Mouse (Mus musculus) kidney, postnatal 10 days (tissue): ENCODE results near the gene Cyp4f16.
A peak's percentile ranks its signal among the peaks of the same experiment; 100 is the strongest.
"Not testable (repeated sequence)": the region's sequence is repeated elsewhere in the genome, so short reads cannot be mapped to it uniquely, and the experiment has no call there.

ENCODE experiments used
- DNase-seq: peaks from one replicate; pipeline ENCODE4 v3.0.0; 2021; ENCODE audit warnings: mixed read lengths

The Cyp4f16 gene

GRCm38 (mm10) chr17:32536051-32536866 is at the start of gene Cyp4f16:
Gene Cyp4f16 (plus strand): TSS chr17:32536558.
- peak; percentile 96 for DNase-seq

DNA sequence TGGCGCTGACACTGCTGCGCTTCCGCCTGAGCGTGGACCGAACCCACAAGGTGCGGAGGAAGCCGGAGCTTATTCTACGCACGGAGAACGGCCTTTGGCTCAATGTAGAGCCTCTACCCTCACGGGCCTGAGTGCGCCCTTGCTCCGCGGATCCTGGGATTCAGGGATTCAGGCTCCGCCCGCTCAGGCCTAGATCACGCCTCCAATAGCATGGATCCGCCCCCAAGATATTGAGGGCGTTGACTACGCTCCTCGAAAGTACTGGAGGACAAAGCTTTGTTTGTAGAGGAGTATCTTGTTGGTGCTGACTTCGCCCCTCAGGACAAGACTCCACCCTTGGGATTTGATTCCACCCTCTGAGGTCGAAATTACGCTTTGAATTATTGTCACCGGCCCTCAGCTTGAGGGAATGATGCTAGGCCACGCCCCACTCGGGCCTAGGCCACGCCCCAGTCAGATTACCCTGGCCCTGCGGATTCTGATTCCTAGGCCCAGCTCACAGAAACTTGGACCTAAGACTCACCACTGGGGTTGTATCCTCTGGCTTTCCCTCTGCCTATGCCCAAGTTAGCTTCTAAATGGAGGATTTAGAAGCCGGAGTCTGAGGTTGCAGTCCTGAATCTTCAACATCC is 43.9 kb upstream of the Cyp4f16 start:
- peak; percentile 56 for DNase-seq

DNA sequence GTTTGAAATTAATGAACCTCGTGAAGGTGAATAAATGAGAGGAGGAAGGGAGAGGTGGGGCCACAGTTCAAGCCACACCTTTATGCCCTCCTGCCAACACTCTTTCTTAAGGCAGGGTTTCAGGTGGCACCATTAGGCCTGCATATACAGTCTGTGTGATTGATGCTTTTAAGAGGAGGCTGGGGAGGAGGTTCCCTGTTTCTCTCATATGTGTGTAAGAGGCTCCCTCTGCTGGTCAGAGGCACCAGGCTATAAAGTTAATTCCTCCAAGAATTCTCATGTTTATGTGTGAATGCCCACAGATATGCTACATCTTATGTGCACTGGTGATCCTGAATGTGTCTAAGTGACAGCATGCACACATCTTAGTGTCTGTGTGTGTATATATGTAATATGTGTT is 41.8 kb upstream of the Cyp4f16 start:
- DNase-seq = peak; percentile 84

DNA sequence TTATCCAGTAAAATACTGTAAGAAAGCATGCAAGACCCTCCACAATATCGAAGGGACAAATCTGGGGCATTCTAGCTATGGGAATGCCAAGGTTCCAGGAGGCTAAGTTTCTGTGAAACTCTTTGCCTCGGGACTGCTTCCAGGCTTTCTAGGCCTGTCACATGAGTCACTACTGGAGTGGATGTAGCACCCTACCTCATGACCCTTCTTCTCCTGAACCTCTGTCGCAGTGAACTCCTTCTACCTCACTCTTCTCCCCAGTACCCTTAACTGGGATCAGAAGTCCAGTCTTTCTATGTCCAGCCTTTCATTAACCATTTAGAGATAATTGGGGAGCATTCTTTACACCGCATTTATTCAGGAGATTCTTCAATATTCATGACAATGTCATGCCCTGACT is 35.8 kb upstream of the Cyp4f16 start:
- DNase-seq = not testable (repeated sequence)

DNA sequence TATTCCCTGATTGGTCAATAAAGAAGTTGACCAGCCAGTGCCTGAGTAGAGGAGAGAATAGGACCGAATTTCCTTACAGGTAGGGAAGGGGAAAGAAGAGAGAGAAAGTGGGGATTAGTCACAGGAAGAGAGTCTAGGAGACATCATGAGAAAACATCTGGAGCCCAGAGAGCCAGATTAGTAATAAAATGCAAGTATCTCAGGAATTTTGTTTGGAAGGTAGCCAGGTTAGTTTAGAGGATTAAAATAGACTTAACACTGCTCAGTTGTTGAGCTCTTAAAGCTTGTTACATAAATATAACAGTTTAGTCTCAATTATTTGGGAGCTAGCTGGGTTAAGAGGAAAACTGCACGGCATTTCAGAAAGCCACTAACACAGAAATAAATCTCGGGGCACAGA is 35.3 kb upstream of the Cyp4f16 start:
- DNase-seq = no peak

DNA sequence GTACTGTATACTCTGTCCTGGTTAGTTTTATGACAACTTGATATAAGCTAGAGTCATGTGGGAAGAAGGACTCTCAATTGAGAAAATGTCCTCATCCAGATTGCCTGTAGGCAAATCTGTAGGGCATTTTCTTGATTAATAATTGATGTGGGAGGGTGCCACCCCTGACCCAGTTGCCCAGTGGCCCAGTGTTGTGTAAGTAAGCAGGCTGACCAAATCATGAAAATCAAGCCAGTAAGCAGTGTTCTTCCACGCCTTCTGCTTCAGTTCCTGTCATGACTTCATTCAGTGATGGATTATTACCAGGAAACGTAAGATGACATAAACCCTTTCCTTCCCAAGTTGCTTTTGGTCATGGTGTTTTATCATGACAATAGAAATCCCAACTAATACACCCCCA is 33.2 kb upstream of the Cyp4f16 start:
- no peak for DNase-seq

DNA sequence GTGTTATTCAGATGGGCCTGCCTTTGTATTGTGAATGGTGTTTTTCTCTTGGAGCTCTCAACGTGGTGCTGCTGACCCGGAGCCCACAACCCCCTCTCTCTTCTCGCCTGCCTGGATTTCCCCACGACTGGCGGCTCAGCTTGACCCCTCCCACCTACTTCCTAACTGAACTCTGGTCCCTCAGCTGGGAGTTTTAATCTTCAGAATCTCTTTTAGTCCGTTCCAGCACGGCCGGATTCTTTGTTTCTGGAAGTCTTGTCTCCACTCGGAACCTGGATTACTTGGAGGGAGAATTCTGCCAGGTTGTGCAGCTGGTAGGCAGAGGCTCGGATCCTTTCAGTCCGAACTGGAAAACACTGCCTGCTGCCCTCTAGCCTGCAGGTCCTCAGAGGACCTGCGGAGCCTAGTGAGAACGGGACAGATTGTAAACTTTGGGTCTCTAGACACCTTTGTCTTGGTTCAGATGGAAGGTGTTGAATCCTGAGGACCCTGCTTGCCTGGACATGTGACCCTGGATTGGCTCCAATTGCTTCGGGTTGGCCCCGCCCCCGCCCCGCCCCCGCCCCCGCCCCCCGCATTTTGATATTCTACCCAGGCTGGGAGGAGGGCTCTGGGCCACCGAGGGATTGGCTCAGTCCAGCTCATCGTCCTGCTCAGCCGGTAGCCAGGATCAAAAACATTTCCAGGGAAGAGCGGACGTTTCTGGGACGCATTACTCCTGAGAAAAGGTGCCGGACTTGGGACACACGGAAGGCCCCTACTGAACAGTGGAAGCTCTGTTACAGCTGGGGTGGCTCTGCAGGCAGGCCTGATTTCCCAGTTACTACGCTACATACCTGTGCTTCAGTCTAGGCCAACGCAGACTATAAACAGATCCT is 30.3 kb upstream of the Cyp4f16 start, which contains the start of gene Cyp4f17:
TSS of gene Cyp4f17 (plus strand) at position 200 of the 878 bp plus-strand sequence.
- peak; percentile 72 for DNase-seq

DNA sequence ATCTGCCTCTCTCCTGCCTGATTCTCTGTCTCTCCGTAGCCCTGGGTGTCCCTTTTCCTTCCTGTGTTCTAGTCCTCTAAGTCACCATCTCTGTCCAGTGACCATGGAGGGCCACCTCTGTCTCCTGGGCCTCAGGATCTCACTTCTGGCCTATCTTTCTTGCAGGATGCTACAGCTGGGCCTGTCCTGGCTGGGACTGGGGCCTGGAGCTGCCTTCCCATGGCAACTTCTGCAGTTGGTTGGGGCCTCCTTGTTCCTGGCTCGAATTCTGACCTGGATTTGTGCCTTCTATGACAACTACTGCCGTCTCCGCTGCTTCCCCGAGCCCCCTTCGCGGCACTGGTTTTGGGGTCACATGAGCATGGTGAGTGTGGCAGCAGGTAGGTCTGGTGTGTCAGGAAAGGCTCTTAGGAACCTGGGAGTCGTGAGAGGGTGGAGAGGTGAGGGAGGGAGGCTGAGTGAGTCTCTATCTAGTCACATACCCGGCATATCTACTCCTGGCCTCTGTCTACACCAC is 29.6 kb upstream of the Cyp4f16 start:
- DNase-seq = peak; percentile 28

- DNase-seq = no peak
These were observed 20.2 kb upstream of the Cyp4f16 start for GRCm38 (mm10) chr17:32516126-32516525.

DNA sequence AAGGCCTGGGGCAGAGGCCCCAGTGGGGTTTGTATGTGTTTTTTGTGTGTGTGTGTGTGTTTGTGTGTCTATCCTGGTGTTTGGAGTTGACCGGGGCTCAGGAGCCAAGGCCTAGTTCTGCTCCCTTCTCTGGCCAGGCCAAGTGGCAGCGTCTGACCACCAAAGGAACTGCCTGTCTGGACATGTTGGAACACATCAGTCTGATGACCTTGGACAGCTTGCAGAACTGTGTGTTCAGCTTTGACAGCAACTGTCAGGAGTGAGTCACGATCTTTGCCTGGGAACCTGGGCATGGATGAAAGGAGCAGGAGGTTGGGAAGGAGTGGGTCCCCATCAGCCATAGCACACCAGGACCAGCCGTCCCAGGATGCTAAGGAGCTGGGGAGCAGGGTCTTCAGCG is 14.4 kb upstream of the Cyp4f16 start:
- DNase-seq = no peak

- no peak for DNase-seq
These were observed 14.0 kb upstream of the Cyp4f16 start for GRCm38 (mm10) chr17:32522386-32522785.

GRCm38 (mm10) chr17:32522816-32523215 is 13.5 kb upstream of the Cyp4f16 start:
- DNase-seq = no peak

DNA sequence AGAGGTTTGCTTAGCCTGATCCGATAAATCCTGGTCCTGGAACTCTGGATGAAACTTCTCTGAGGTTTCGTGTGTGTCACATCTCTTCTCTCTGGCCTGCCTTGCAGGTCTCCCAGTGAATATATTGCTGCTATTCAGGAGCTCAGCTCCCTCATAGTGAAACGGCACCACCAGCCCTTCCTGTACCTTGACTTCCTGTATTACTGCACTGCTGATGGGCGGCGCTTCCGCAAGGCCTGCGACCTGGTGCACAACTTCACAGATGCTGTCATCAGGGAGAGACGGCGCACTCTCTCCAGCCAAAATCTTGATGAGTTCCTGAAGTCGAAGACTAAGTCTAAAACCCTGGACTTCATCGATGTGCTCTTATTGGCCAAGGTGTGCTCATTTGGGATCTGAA is 12.5 kb upstream of the Cyp4f16 start:
- DNase-seq = no peak

- DNase-seq = not testable (repeated sequence)
These were observed 10.0 kb upstream of the Cyp4f16 start for GRCm38 (mm10) chr17:32526341-32526740.

DNA sequence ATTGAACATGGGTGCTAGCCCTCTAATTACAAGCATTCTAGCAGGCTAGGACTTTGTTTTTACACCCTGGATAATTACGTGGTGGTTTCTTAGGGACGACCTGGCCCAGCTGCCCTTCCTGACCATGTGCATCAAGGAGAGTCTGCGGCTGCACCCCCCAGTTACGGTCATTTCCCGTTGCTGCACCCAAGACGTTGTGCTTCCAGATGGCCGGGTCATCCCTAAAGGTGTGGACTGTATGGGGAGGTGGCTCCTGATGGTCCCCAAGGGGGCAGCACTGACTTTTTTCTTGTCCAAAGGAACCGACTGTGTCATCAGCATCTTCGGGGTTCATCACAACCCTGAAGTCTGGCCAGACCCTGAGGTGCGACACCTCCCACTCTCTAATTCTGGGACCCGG is 8.6 kb upstream of the Cyp4f16 start:
- DNase-seq = no peak

DNA sequence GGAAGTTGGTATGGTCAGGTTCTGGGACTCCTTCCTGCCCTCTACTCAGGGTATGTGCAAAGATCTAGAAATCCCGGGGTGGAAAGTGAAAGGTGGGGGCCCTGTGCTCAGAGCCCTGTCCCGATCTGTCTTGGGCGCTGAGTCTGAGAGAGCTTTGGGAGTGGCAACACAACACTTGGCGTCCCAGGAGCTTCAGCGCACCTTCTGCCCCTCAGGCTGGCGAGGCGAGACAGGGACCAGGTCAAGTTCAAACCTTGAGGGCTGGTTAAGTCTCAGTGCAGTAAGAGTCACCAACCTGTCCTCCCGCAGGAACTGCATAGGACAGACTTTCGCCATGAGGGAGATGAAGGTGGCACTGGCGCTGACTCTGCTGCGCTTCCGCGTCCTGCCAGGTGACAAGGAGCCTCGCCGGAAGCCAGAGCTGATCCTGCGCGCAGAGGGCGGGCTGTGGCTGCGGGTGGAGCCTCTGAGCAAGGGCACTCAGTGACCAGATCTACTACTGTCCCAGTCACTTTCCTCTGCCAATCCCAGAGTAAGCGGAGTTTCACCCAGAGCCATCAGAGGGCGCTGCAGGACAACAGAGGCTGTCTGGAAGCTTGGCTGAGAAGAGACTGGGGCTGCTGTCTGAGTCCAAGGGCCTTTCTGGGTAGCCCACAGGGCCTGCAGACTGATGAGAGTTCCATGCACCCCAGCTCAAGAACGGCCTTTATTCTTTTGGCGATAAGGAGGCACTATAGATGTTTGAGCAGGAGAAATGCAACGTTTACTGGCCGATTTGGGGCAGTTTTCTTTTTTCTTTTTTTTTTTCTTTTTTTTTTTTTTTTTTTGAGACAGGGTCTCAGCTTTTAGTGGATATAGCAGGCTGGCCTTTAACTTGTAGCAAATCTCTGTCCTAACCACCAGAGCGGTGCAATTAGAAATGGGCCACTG is 7.7 kb upstream of the Cyp4f16 start:
- peak; percentile 90 for DNase-seq

- DNase-seq = not testable (repeated sequence)
These were observed 4.0 kb upstream of the Cyp4f16 start for GRCm38 (mm10) chr17:32532356-32532755.

DNA sequence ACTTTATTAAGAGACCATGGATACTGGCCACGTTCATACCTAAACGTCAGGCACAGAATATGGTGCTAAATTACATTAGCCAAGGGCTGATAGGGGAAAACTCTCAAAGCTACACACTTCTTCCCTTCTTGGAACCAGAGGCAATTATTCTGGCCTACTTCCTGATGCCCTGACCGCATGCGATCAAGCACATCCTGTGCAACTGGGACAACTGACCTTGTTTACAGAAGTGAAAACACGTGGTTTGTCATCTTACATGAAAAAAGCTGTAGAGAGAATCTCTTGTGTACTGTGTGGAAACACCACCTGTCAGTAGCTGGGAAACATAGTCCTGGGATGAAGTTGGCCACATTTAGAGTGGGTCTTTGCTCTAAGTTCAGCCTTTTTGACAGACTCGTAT is 2.3 kb upstream of the Cyp4f16 start:
- DNase-seq = no peak

DNA sequence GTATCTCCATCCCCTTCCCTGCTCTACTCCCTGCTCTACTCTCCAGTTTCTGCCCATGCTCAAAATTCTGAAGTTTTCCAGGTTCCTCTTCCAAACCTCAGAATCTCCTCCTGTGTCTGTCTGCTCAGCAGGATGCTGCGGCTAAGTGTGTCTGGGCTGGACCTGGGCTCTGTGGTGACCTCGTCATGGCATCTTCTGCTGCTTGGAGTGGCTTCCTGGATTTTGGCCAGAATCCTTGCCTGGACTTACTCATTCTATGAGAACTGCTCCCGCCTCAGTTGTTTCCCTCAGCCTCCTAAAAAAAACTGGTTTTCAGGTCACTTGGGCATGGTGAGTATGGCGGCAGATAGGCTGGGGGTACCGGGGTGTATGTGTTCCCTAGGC is 501 bp downstream of the Cyp4f16 start:
- peak; percentile 38 for DNase-seq

DNA sequence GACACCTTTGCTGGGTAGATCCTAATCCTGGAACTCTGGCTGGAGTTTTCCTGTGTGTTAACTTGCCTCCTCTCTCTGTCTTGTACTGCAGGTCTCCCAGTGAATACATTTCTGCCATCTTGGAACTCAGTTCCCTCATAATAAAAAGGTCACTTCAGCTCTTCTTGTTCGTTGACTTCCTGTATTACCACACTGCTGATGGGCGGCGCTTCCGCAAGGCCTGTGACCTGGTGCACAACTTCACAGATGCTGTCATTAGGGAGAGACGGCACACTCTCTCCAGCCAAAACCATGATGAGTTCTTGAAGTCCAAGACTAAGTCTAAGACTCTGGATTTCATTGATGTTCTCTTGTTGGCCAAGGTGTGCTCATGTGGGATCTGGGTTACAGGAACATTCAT is 8.4 kb downstream of the Cyp4f16 start:
- DNase-seq = not testable (repeated sequence)

GRCm38 (mm10) chr17:32550377-32550776 is 14.0 kb downstream of the Cyp4f16 start:
- DNase-seq = not testable (repeated sequence)
